Mouse (Mus musculus) heart, embryonic 11.5 days (tissue): ENCODE results near the gene Rps9. TPM values are rescaled to one million over a fixed set of nuclear protein-coding genes. Genes with fewer than 3 reads are reported as not detected.

Experiments used
- ATAC-seq: fragments of 200-750 bp; cut with Nextera tagmentation; replicated peaks from 2 replicates; pipeline ENCODE4 v1.8.0; 2017; ENCODE audit warnings: moderate library complexity; ENCODE audit not compliant: insufficient number of reproducible peaks, low FRiP score, low TSS enrichment
- H3K27ac ChIP-seq: fragments of 300-500 bp; sonication (generic); 2 replicates; pipeline ENCODE4 v1.5.1; 2014; ENCODE audit warnings: mild to moderate bottlenecking, low read depth, low read length
- H3K27me3 ChIP-seq: fragments of 300-500 bp; sonication (generic); 2 replicates; pipeline ENCODE4 v1.6.1; 2014; ENCODE audit warnings: mild to moderate bottlenecking, low read length, mixed read lengths; ENCODE audit not compliant: control insufficient read depth, insufficient read depth
- H3K36me3 ChIP-seq: fragments of 300-500 bp; sonication (generic); 2 replicates; pipeline ENCODE4 v1.6.1; 2014; ENCODE audit warnings: mild to moderate bottlenecking, low read length, moderate library complexity, mixed read lengths; ENCODE audit not compliant: control insufficient read depth, insufficient read depth
- H3K4me1 ChIP-seq: fragments of 300-500 bp; sonication (generic); 2 replicates; pipeline ENCODE4 v1.6.1; 2014; ENCODE audit warnings: low read length; ENCODE audit not compliant: control insufficient read depth, insufficient read depth
- H3K4me2 ChIP-seq: fragments of 300-500 bp; sonication (generic); 2 replicates; pipeline ENCODE4 v1.6.1; 2014; ENCODE audit warnings: mild to moderate bottlenecking, moderate library complexity
- H3K4me3 ChIP-seq: fragments of 300-500 bp; sonication (generic); 2 replicates; pipeline ENCODE4 v1.5.1; 2014; ENCODE audit warnings: low read depth, low read length
- H3K9ac ChIP-seq: fragments of 300-500 bp; sonication (generic); 2 replicates; pipeline ENCODE4 v1.6.1; 2014; ENCODE audit warnings: mild to moderate bottlenecking, low read depth, low read length, moderate library complexity
- H3K9me3 ChIP-seq: fragments of 300-500 bp; sonication (generic); replicated peaks from 2 replicates; pipeline ENCODE4 v1.6.1; 2016; ENCODE audit warnings: low read length; ENCODE audit not compliant: control insufficient read depth
- WGBS: fragments of 180-500 bp; shearing (Covaris S2); extraction: QIAGEN DNeasy Blood & Tissue Kit; methylation state at CpG from one replicate; pipeline ENCODE4 v1.1.7; 2014; ENCODE audit not compliant: insufficient replicate concordance; 5-methylcytosine and 5-hydroxymethylcytosine counted together
- polyA plus RNA-seq: library from polyadenylated mRNA; unstranded; fragments of >200 nt; fragmentation: Nextera tagmentation; extraction: Ambion mirVana; gene quantifications from 2 replicates; pipeline ENCODE4 v1.2.1, GENCODE M21; 2014

Gene Rps9
- polyA plus RNA-seq = 925 and 966 TPM in 2 replicates

DNA sequence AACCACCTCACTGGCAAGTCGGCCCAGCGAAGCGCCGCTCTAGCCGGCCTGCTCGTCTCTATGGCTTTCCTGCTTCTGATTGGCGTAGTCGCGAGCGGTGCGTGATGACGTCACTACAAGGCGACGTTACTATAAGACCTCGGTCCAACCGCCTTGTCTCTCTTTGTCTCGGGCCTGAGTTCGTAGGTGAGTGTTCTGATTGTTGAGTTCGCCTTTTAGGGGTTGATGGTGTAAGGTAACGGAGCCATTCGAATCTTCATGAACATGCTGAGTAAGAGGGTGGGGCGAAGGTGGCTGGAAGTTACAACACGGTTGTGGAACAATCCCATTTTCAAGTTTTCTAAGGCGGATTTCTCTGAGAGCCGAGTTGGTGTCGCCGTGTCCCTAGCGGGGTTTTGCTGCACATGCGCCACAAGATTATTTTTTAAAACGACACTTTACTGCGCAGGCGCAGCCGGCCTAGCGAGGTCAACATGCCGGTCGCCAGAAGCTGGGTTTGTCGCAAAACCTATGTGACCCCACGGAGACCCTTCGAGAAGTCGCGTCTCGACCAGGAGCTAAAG lies at the start of gene Rps9:
Gene Rps9 (plus strand): TSS at position 115 of the 563 bp plus-strand sequence.
- ATAC-seq = peak; percentile 91
- peak within 1 kb of the TSS; percentile 92 for H3K4me2 ChIP-seq
- H3K27me3 ChIP-seq = no peaks in the 10 kb centered on the region
- H3K4me3 ChIP-seq = peak within 1 kb of the TSS; percentile 78
- H3K27ac ChIP-seq = peak within 1 kb of the TSS; percentile 88
- peaks cover 13% of the 10 kb centered on the region for H3K36me3 ChIP-seq
- peak within 1 kb of the TSS; percentile 87 for H3K9ac ChIP-seq
- H3K4me1 ChIP-seq = peaks cover 8% of the 10 kb centered on the region
- WGBS = 2% methylated on average over 42 of the region's 42 CpGs
- no peaks in the 10 kb centered on the region for H3K9me3 ChIP-seq

- 79% methylated on average over 4 of the region's 4 CpGs for WGBS
- no peak overlapping the region for H3K9ac ChIP-seq
- H3K4me2 ChIP-seq = no peak overlapping the region
- no peak for ATAC-seq
- H3K4me3 ChIP-seq = no peak overlapping the region
- H3K4me1 ChIP-seq = peaks cover 3% of the 10 kb centered on the region; the same call in 1 of the 2 replicates
- H3K36me3 ChIP-seq = peaks cover 74% of the 10 kb centered on the region
- H3K27me3 ChIP-seq = no peaks in the 10 kb centered on the region
- H3K27ac ChIP-seq = no peak overlapping the region
- no peaks in the 10 kb centered on the region for H3K9me3 ChIP-seq
Observed at GRCm38 (mm10) chr7:3656966-3657365, 46.8 kb upstream of the Rps9 start.

DNA sequence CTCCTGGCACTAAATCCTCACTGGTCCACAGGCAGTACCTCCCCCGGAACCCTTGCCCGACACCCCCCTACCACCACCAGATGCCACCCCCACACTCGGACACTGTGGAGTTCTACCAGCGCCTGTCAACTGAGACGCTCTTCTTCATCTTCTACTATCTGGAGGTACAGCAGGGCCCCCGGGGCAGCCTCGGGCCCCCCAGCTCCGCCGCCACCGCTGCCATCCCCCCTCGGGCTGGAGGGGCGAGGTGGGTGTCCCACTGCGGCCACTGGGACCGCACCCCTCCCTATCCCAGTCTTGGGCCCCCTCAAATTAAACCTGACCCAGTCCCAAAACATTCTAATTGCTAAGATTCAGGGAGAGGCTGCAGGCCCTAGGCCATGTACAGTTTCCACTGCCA lies 45.2 kb upstream of the Rps9 start:
- no peaks in the 10 kb centered on the region for H3K9me3 ChIP-seq
- no peak overlapping the region for H3K9ac ChIP-seq
- no peak overlapping the region for H3K27ac ChIP-seq
- WGBS = 95% methylated on average over 14 of the region's 14 CpGs
- ATAC-seq = no peak
- H3K27me3 ChIP-seq = no peaks in the 10 kb centered on the region
- H3K4me1 ChIP-seq = peaks cover 5% of the 10 kb centered on the region; the same call in 1 of the 2 replicates
- H3K4me3 ChIP-seq = no peak overlapping the region
- H3K4me2 ChIP-seq = no peak overlapping the region
- H3K36me3 ChIP-seq = peaks cover 63% of the 10 kb centered on the region

DNA sequence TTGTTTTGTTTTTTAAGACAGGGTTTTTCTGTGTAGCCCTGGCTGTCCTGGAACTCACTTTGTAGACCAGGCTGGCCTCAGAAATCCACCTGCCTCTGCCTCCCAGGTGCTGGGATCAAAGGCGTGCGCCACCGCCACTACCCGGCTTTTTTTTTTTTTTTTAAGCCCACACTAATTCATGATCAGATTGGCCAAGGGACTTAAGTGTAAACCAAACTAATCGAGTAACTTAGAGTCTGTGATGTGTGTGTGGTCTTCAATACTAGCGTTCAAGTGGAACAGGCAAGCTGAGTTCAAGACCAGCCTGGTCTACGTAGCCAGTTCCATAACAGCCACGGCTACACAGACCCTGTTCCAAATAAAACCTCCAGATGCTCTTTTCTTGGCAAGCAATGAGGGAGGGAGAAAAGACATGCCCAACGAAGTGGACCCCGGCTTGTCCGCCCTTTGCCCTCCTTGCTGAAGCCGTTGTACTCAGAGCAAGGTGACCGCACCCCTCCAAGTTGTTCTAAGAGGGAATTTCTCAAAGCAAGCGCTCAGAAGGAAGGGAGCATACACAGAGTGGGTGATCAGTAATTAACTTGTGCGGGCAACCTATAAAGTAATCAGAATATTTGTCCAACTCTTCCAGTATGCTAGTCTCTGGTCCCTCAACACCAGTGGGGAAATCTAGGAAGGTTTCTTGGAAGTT lies 39.1 kb upstream of the Rps9 start:
- Histone ChIP-seq H3K36me3 (peaks cover 21% of the 10 kb centered on the region), H3K4me1 (peaks cover 20% of the 10 kb centered on the region), H3K27ac (peak overlapping the region; percentile 91), H3K27me3 (no peaks in the 10 kb centered on the region), H3K9me3 (no peaks in the 10 kb centered on the region), H3K4me2 (peak overlapping the region; percentile 61), H3K9ac (peak overlapping the region; percentile 93), H3K4me3 (peak overlapping the region; percentile 76)
- ATAC-seq = peak; percentile 29; the same call in 1 of the 2 replicates
- WGBS = 29% methylated on average over 15 of the region's 15 CpGs

DNA sequence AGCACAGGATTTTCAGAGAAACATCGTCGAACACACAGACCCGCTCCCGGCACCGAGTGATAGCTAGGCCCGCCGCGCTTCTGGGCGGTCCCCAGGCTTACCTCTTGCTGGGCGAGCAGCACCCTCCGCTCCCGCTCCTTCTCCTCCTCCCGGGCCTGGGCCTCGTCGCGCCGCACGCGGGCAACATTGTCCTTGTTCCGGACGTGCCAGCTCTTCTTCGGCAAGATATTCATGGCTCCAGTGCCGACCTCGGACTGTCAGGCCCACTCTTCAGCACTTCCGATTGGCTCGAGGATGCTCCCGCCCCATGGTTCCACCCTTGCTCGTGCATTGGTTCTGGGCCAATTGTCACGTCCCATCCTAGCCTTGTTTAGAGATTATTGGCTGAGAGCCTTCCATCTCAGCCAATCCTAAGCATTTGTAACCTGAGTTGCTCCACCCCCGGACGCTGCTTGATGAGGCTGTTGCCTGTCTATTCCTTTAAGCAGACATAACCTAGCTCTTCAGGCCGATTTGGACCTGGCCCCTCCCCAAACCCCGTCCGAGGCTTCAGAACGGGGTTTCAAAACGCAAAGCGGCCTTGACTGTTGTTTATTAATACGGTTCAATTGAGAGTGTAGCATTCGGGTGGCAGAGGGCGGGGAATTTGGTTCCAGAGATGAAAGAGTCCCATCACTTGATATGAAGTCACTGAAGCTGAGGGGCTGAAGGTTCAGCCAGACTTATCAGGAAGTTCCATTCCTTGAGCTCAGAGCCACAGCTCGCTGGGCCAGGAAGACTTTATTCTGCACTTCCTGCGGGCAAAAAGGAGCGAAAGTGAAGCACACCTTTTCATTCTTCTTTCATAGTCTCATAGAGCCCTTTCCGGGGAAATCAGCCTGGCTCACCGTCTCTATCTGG lies 38.3 kb upstream of the Rps9 start, which contains the start of gene Leng1:
Gene Leng1 (minus strand): TSS at position 626 of the 900 bp plus-strand sequence.
- Histone ChIP-seq H3K9ac (peak within 1 kb of the TSS; percentile 93), H3K4me3 (peak within 1 kb of the TSS; percentile 76), H3K27ac (peak within 1 kb of the TSS; percentile 91), H3K27me3 (no peaks in the 10 kb centered on the region), H3K4me1 (peaks cover 20% of the 10 kb centered on the region), H3K36me3 (peaks cover 14% of the 10 kb centered on the region), H3K4me2 (peak within 1 kb of the TSS; percentile 61), H3K9me3 (no peaks in the 10 kb centered on the region)
- WGBS = 3% methylated on average over 45 of the region's 45 CpGs
- peak; percentile 98 for ATAC-seq

- Histone ChIP-seq H3K9me3 (no peaks in the 10 kb centered on the region), H3K27ac (peak overlapping the region; percentile 41; the same call in 1 of the 2 replicates), H3K4me1 (peaks cover 20% of the 10 kb centered on the region), H3K36me3 (peaks cover 5% of the 10 kb centered on the region), H3K9ac (peak overlapping the region; percentile 59; the same call in 1 of the 2 replicates), H3K4me2 (peak overlapping the region; percentile 53), H3K27me3 (no peaks in the 10 kb centered on the region), H3K4me3 (peak overlapping the region; percentile 29)
- ATAC-seq = no peak
- WGBS = 8% methylated on average over 14 of the region's 14 CpGs
Observed at GRCm38 (mm10) chr7:3666921-3667391, 36.8 kb upstream of the Rps9 start.

DNA sequence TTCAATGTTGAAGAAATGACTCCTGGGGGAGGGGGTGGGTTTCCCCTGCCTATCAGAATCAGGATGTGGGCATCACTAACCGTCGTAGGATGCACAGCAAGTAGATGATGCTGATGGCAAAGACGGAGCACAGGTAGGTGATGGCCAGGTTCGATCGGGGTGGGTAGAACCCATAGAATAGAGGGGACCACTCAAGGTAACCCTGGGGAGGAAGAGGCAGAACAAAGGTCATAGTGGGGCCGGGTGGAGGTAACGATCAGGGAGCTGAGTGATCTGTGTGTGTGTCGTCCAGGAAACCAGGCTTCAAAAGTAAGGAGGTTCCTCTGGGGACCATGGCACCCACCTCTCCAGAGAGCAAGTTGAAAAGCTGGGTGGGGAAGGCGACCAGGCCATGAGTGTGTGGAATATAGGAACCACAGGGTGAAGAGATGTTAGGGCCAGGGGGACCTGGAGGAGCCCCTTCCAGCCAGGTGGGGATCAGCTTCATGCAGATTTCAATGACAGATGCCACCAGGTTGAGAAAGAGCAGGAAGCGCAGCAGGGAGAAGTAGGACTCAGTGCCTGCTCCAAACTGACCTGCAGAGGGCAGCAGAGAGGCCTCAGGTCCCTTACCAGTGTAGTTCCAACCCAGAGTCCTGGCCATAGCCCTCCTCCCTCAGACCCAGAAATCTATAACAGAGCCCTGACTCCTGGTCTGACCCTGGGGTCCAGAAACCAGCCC lies 29.1 kb upstream of the Rps9 start:
- ATAC-seq = peak; percentile 64; the same call in 1 of the 2 replicates
- H3K9ac ChIP-seq = no peak overlapping the region
- peaks cover 2% of the 10 kb centered on the region; the same call in 1 of the 2 replicates for H3K36me3 ChIP-seq
- H3K4me2 ChIP-seq = no peak overlapping the region
- no peak overlapping the region for H3K4me3 ChIP-seq
- no peaks in the 10 kb centered on the region for H3K4me1 ChIP-seq
- no peak overlapping the region for H3K27ac ChIP-seq
- no peaks in the 10 kb centered on the region for H3K27me3 ChIP-seq
- H3K9me3 ChIP-seq = no peaks in the 10 kb centered on the region
- 67% methylated on average over 10 of the region's 10 CpGs for WGBS

DNA sequence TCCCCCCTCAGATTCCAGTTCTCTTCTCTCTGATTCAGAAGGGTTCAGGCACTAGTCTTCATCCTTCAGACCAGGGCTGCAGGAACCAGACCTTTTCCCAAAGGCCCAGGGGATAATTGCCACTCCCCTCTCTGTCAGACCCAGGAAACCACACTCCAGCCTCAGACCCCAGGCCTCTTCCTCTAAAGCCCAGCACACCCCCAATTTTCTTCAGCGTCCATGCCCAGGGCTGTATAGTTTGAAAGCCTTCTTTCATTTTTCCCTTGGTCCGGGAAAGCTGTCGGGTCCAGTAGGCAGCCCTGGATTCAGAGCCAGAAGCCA lies 28.6 kb upstream of the Rps9 start:
- Histone ChIP-seq H3K4me3 (no peak overlapping the region), H3K9me3 (no peaks in the 10 kb centered on the region), H3K4me1 (no peaks in the 10 kb centered on the region), H3K36me3 (peaks cover 2% of the 10 kb centered on the region; the same call in 1 of the 2 replicates), H3K27ac (no peak overlapping the region), H3K9ac (no peak overlapping the region), H3K27me3 (no peaks in the 10 kb centered on the region), H3K4me2 (no peak overlapping the region)
- no peak for ATAC-seq
- 79% methylated on average over 3 of the region's 3 CpGs for WGBS
